Mouse (Mus musculus) gastrocnemius, postnatal 14 days (tissue): ENCODE measurements around the gene Dmgdh. TPM values are rescaled to one million over a fixed set of nuclear protein-coding genes. Genes with fewer than 3 reads are reported as not detected.

ENCODE experiments used
- DNase-seq: peaks from one replicate; pipeline ENCODE4 v3.0.0; 2021; ENCODE audit warnings: mixed read lengths
- intact Hi-C: fragments of 180-260 bp; cut with DNase I; formaldehyde crosslinking; loops from one replicate; pipeline ENCODE4 v1.15.1; 2025; ENCODE audit warnings: low total_unique reads
- long read RNA-seq, 2 experiments: library from polyadenylated mRNA; stranded (forward); transcript quantifications; one replicate each; pipeline ENCODE4 v2.0.0; 2021
- total RNA-seq, 2 experiments: library from RNA; stranded (reverse); gene quantifications; 2 replicates each; pipeline ENCODE4 v1.2.3; 2021

Dmgdh gene
- not detected for total RNA-seq
- long read RNA-seq, experiment 1, result 0 reads
- long read RNA-seq, experiment 2, result 0 reads

DNA sequence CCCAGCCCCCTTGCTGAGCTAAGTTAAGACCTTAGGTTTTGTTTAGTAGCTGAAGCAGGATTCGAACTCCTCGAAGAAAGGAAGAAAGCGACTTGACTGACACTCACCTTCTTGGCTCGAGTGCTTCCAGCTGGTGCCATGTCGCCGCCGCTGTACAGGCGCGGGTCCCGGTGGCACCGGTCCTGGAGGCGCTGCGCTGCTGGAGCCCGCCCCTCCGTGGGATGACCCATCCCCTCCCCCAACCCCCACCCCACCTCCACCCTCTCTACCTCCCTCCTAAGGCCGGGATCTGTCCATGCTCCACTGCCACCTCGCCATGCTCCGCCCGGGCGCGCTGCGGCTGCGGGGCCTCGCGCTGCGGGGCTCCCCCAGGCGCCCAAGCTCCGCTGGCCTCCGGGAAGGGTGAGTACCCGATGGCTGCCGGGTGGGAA is at the start of gene Dmgdh, which contains the start of gene Bhmt2:
Gene Dmgdh, plus strand, starts transcription at position 303 of the 431 bp plus-strand sequence.
Gene Bhmt2, minus strand, starts transcription at position 172 of the 431 bp plus-strand sequence.
- DNase-seq, result no peak
- intact Hi-C loops, result no loop called here

DNA sequence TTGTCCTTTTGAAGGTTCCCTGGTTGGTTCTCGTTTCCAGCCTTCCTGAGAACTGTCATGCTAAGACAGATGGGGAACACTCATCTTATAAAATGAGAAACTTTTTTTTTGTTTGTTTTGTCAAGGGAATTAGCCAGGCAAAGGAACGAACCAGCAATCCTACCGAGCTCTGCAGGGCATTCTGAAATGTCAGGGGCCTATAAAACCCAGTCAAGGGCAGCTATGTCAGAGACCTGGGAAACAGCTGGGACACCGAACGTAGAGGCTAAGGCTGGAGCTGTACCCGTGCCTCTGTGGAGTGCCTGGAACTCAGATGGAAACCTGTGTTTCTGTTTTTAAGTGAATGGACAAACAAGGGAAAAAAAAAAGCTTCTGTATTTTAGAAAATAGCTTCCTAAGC is 45.4 kb upstream of the Dmgdh start:
- DNase-seq, result no peak
- intact Hi-C loops, result no loop called here

DNA sequence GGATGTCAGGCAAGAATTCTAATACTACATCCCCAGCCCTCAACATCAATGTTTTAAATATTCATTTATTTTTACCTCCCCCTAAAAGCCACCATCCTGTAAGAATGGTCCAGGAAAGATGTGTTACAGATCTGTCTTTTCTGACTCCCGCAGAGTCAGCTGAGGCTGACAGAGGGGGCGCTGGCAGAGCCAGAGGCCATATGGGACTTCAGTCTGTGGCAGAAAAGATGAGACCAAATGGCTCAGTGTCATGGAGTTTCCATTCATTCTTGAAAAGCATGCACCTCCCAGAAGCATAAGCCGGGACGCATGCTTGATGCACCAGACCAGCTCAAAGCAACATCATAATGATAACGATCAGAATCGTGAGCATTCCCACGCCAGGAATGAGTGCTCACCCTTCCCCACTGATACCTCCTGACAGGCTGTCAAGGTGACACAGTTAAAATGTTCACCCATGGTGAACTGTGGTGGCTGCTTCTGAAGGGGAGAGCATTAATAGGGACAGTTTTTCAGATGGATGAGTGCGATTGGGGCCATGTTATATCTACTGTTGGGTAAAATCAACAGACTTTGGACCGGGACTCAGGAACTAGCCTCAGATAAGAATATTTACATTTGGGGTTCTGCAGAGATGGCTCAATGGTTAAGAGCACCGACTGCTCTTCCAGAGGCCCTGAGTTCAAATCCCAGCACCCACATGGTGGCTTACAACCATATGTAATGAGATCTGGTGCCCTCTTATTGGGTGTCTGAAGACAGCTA is 43.1 kb upstream of the Dmgdh start:
- intact Hi-C loops, result no loop called here
- DNase-seq, result no peak

DNA sequence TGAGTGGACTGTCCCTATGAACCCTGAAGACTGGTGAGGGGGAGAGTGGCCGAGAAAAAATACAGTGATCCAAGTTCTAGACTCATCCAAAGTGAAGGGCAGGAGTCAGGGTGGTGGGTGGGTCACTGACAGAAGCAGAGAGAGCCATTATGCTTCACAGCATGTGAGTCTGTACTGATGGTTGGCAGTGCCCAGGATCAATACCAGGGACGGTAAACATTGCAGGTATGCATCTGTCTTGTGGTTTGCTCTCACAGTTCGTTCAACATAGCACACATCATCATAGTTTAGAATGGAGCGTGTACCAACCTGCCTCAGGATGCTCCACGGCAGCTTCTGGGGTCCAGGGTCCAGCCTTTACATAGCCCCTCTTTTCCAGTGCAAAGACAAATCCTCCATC is 41.3 kb upstream of the Dmgdh start:
- no peak for DNase-seq
- intact Hi-C loops, result no loop called here

- intact Hi-C loops, result no loop called here
These were observed 37.7 kb upstream of the Dmgdh start for GRCm38 (mm10) chr13:93636561-93636960.

DNA sequence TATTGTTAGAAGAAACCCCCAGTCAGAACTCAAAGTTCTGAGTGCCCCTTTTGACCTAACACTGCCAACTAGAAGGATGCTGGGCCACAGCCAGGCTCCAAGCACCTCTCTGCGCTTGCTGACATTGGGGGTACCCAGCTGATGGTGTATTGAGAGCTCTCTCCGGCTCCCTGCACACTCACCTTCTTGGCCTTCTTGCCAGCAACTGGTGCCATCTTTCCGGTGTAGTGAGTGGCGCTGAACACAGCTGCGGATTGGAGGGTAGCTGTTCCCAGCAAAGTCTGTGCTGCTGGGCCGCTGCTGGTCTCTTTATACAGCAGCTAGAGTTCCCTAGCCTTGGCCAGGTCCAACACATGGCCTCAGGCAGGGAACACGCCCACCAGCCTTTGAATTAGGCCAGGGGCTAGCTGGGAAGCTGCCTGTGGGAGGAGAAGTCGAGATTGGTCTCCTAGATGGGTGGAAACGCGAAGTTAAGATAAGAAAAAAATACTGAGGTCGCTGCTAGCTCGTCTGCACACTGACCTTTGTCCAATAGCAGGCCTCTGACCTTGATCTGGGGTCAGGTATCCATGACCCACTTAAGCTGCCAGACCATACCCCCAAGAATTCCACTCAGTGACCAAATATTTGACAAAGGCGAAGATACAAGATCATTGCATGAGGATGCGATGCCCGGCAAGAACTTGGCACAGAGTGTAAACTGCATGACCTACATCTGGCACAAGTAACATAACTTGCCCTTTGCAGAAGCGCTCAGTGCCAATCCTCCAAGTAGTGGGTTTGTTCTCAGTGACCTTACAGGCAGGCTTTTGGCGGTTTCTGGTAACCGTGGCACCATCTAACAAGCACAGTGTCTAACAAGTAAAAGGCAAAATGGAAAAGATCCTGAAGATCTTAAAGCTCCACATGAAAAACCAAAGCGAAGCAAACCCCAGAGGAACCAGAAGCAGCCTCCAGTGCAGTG is 36.7 kb upstream of the Dmgdh start, which contains the start of gene Bhmt:
Gene Bhmt, minus strand, starts transcription at position 680 of the 964 bp plus-strand sequence.
- intact Hi-C loops, result no loop called here
- no peak for DNase-seq

More at GRCm38 (mm10) chr13:93636561-93636960, 37.7 kb upstream of the Dmgdh start:
- no peak for DNase-seq

GRCm38 (mm10) chr13:93639636-93640035 is 34.6 kb upstream of the Dmgdh start:
- DNase-seq, result no peak
- intact Hi-C loops, result no loop called here

- DNase-seq, result no peak
- intact Hi-C loops, result no loop called here
These were observed 25.7 kb upstream of the Dmgdh start for GRCm38 (mm10) chr13:93648387-93649130.

GRCm38 (mm10) chr13:93653382-93653781 is 20.9 kb upstream of the Dmgdh start:
- DNase-seq, result no peak
- intact Hi-C loops, result no loop called here

GRCm38 (mm10) chr13:93657941-93658340 is 16.3 kb upstream of the Dmgdh start:
- intact Hi-C loops, result no loop called here
- no peak for DNase-seq

GRCm38 (mm10) chr13:93667586-93667985 is 6.6 kb upstream of the Dmgdh start:
- DNase-seq, result no peak
- intact Hi-C loops, result no loop called here

- intact Hi-C loops, result no loop called here
- no peak for DNase-seq
These were observed 1.9 kb upstream of the Dmgdh start for GRCm38 (mm10) chr13:93672371-93672770.

DNA sequence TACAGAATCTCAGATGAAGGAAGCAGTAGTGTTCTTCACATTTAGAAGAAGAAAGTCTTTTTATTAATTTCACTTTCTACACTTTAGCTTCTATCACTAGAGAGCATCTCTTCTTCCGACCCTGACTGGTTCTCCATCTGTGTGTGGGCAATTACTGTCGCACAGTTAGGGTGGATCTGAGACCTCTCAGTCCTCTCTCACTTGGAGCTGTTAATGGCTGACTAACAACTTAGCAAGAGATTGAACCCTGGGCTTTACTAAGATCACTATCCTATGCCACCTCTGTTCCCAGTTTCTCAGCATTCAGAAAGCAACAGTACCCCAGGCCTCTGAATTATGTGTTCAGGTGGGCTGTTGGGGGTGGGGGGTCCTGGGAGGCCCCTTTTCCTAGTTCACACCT is 937 bp upstream of the Dmgdh start:
- intact Hi-C loops, result no loop called here
- DNase-seq, result no peak

DNA sequence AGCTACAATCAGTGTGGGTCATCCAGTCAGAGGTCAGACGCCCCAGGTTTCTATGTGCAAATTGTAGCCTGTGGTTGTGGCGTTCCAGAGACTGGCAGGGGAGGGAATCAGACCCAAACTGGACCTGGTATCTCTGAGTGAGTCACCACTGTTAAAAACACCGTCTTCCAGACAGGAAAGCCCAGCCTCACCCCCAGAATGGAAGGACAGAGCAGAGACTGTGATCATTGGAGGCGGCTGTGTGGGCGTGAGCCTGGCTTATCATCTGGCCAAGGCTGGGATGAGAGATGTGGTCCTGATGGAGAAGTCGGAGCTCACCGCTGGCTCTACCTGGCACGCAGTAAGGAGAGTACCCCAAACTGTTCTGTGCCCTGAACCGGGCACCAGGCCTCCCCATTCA is 2.6 kb downstream of the Dmgdh start:
- intact Hi-C loops, result no loop called here
- DNase-seq, result no peak

- intact Hi-C loops, result no loop called here
- DNase-seq, result no peak
These were observed 9.1 kb downstream of the Dmgdh start for GRCm38 (mm10) chr13:93683336-93683735.

DNA sequence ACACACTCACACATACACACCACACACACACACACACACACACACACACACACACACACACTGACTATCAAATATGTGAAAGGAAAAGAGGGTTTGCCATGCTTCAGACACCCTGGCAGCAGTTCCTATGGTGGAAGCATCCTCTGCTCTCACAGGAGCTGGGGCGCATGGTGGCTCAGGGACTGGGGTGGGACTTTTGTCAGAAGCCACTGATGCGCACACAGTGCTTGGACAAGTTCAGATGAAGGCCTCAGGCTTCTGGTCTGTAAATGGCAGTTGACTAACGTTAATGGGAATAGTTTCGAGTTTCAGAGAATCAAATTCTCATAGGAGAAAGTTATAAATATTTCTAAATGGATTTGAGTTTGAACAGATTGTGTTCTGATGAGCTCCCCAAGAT is 11.0 kb downstream of the Dmgdh start:
- DNase-seq, result no peak
- intact Hi-C loops, result no loop called here

DNA sequence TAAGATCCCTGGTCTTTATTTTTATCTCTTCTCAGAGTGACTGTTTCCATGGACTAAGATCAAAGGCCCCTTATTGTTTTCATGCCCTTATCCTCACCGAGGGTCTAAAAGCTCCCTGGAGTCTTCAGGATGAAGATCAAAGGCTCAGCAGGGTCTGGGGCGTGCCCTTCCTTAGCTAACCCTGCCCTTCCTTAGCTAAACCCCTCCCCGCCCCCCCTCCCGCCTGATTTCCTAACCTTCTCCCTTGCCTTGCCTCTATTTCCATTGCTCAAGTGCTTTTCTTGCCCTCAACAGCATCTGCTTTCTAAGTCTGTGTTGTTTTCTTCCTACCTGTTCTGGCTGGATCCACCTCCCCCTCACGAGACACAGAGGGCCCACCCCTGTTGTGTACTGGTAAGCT is 13.1 kb downstream of the Dmgdh start:
- intact Hi-C loops, result no loop called here
- no peak for DNase-seq

GRCm38 (mm10) chr13:93689566-93689965 is 15.3 kb downstream of the Dmgdh start:
- intact Hi-C loops, result no loop called here
- DNase-seq, result no peak

- intact Hi-C loops, result no loop called here
- no peak for DNase-seq
These were observed 16.6 kb downstream of the Dmgdh start for GRCm38 (mm10) chr13:93690821-93691220.

DNA sequence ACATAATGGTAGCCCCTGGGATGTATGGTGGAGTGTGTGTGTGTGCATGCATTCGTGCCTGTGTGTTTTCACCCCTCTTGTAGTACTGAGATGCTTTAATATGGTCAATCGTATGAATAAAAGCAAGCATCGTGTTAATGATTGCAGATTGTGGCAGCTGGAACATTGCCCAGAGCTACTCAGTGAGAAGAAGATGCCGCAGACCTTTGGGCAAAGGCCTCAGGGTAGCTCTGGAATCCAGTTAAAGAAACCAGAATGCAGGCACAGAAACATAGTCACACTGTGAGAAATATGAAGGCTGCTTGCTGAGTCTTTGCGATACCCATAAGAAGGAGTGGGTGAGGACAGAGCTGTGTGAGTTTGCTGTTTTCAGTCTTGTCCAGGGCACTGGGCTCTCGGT is 24.6 kb downstream of the Dmgdh start:
- intact Hi-C loops, result no loop called here
- no peak for DNase-seq
